Mouse (Mus musculus) fat pad, adult 2 months (tissue): ENCODE results near the gene Pacs2.

Experiments
- DNase-seq: peaks from one replicate; pipeline ENCODE4 v3.0.0-alpha.2; 2011; ENCODE audit warnings: low read depth, low spot score; ENCODE audit errors: extremely low read depth

The Pacs2 gene

GRCm38 (mm10) chr12:113013604-113014558 lies at the start of gene Pacs2:
Gene Pacs2 (plus strand): TSS chr12:113014508.
- no peak for DNase-seq

GRCm38 (mm10) chr12:112965783-112966182 lies 48.5 kb upstream of the Pacs2 start:
- no peak for DNase-seq

- DNase-seq: no peak
Observed at GRCm38 (mm10) chr12:112968943-112969342, 45.4 kb upstream of the Pacs2 start.

GRCm38 (mm10) chr12:112969616-112970015 lies 44.7 kb upstream of the Pacs2 start:
- no peak for DNase-seq

- DNase-seq: no peak
Observed at GRCm38 (mm10) chr12:112974736-112975135, 39.6 kb upstream of the Pacs2 start.

GRCm38 (mm10) chr12:112976371-112977073 lies 37.8 kb upstream of the Pacs2 start, which contains the start of gene Btbd6:
Gene Btbd6 (plus strand): TSS chr12:112976482.
- peak; percentile 18 for DNase-seq

- no peak for DNase-seq
Observed at GRCm38 (mm10) chr12:112977156-112977555, 37.2 kb upstream of the Pacs2 start.

GRCm38 (mm10) chr12:112982031-112982430 lies 32.3 kb upstream of the Pacs2 start:
- DNase-seq: no peak

- no peak for DNase-seq
Observed at GRCm38 (mm10) chr12:112985346-112985745, 29.0 kb upstream of the Pacs2 start.

GRCm38 (mm10) chr12:112987877-112988276 lies 26.4 kb upstream of the Pacs2 start:
- DNase-seq: no peak

- DNase-seq: no peak
Observed at GRCm38 (mm10) chr12:112990706-112991405, 23.5 kb upstream of the Pacs2 start.

GRCm38 (mm10) chr12:112991444-112991843 lies 22.9 kb upstream of the Pacs2 start:
- DNase-seq: no peak

GRCm38 (mm10) chr12:112994153-112994552 lies 20.2 kb upstream of the Pacs2 start:
- DNase-seq: no peak

- DNase-seq: no peak
Observed at GRCm38 (mm10) chr12:112999569-113000293, 14.6 kb upstream of the Pacs2 start.

- peak; percentile 74 for DNase-seq
Observed at GRCm38 (mm10) chr12:113000294-113001132, 13.8 kb upstream of the Pacs2 start, which contains the start of gene Brf1. Gene Brf1 (minus strand): TSS chr12:113000704.

- DNase-seq: no peak
Observed at GRCm38 (mm10) chr12:113001133-113001474, 13.2 kb upstream of the Pacs2 start.

GRCm38 (mm10) chr12:113002667-113003066 lies 11.6 kb upstream of the Pacs2 start:
- DNase-seq: no peak

- no peak for DNase-seq
Observed at GRCm38 (mm10) chr12:113004011-113004410, 10.3 kb upstream of the Pacs2 start.

- no peak for DNase-seq
Observed at GRCm38 (mm10) chr12:113004993-113005392, 9.3 kb upstream of the Pacs2 start.
